Mouse (Mus musculus): ENCODE results near the gene Olfml2a. TPM values are rescaled to one million over a fixed set of nuclear protein-coding genes. Genes with fewer than 3 reads are reported as not detected.

Olfml2a gene
- total RNA-seq, 2 experiments from 2014 or later: 1.3 to 1.5 TPM

- peak overlapping the region; percentile 36; the same call in 1 of the 2 replicates for H3K27ac ChIP-seq
- H3K4me3 ChIP-seq: no peak overlapping the region
- no peak for TF ChIP-seq CTCF (conservative IDR thresholded peaks at IDR 0.05)
- no peak for DNase-seq (ENCODE audit: low spot score in 2 of 2)
These were observed 79.5 kb downstream of the Olfml2a start for GRCm38 (mm10) chr2:39011264-39011663.

GRCm38 (mm10) chr2:39011971-39012370, 80.2 kb downstream of the Olfml2a start:
- TF ChIP-seq CTCF (conservative IDR thresholded peaks at IDR 0.05): no peak
- no peak for DNase-seq (ENCODE audit: low spot score in 2 of 2)
- Histone ChIP-seq H3K27ac (peak overlapping the region; percentile 36), H3K4me3 (no peak overlapping the region)

- TF ChIP-seq CTCF (conservative IDR thresholded peaks at IDR 0.05): no peak
- Histone ChIP-seq H3K4me3 (no peak overlapping the region), H3K27ac (peak overlapping the region; percentile 43; the same call in 1 of the 2 replicates)
- DNase-seq (ENCODE audit: low spot score in 2 of 2): no peak
These were observed 81.0 kb downstream of the Olfml2a start for GRCm38 (mm10) chr2:39012768-39013279.

Other genes with a start within 250 kb of the Olfml2a start
- not detected for gene Nr5a1, start 217.4 kb upstream of the Olfml2a start, total RNA-seq (2021)
- 1 to 10 TPM; 5.6 to 7.0 TPM for gene Nr6a1, start 4.3 kb upstream of the Olfml2a start, total RNA-seq (2021)
- under 1 TPM; 0.47 to 0.69 TPM for gene Wdr38, start 65.5 kb downstream of the Olfml2a start, total RNA-seq (2021)
- 10 to 100 TPM; 88.5 to 92.8 TPM for gene Arpc5l, start 73.4 kb downstream of the Olfml2a start, total RNA-seq (2021)
- 100 to 1,000 TPM; 247 to 255 TPM for gene Rpl35, start 73.6 kb downstream of the Olfml2a start, total RNA-seq (2021)
- 10 to 100 TPM; 36.2 to 42.5 TPM for gene Golga1, start 133.6 kb downstream of the Olfml2a start, total RNA-seq (2021)